Mouse (Mus musculus) liver, adult 2 months (tissue): ENCODE results near the gene Elovl6.

Experiments
- CTCF ChIP-seq: fragments of 200-500 bp; IDR thresholded peaks from 2 replicates; pipeline ENCODE4 v1.5.1; 2011; ENCODE audit warnings: low read depth, low read length, control low read depth
- POLR2A ChIP-seq: fragments of 200-500 bp; IDR thresholded peaks from 2 replicates; pipeline ENCODE4 v1.6.1; 2011; ENCODE audit warnings: low read length, control low read depth; ENCODE audit not compliant: insufficient read depth; ENCODE audit errors: extremely low read depth

DNA sequence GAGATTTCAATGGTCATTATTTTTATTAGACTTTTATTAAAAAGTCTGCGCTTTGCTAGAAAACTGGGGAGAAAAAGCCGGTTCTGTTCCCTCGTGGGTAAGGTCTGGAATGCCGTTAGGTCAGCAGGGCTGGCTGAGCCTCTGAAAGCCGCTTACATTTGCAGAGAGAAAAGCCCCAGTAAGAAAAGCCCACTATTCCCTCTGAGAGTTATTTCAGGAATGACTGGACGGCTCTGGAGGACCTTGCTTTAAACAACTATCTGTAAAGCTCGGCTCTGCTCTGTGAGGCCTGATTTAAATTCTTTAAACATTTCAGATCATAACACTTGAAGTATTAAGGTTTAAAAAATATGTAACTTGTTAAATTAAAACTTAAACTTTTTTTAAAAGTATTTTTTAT is 36.4 kb downstream of the Elovl6 start:
- no peak for TF ChIP-seq POLR2A
- TF ChIP-seq CTCF, result no peak
